Mouse (Mus musculus) right cerebral cortex, adult 18-20 months (tissue): ENCODE results near the gene Spns2.

ENCODE experiments used
- DNase-seq: peaks from one replicate; pipeline ENCODE4 v3.0.0; 2022; ENCODE audit warnings: mixed read lengths

Gene Spns2

GRCm38 (mm10) chr11:72489881-72490301, at the start of gene Spns2:
Spns2 (minus strand) TSS chr11:72489904.
- DNase-seq = peak; percentile 96

GRCm38 (mm10) chr11:72538811-72539210, 49.1 kb upstream of the Spns2 start:
- DNase-seq = no peak

GRCm38 (mm10) chr11:72538037-72538755, 48.5 kb upstream of the Spns2 start:
- no peak for DNase-seq

- no peak for DNase-seq
Observed at GRCm38 (mm10) chr11:72537503-72537902, 47.8 kb upstream of the Spns2 start.

- no peak for DNase-seq
Observed at GRCm38 (mm10) chr11:72535519-72535918, 45.8 kb upstream of the Spns2 start.

- DNase-seq = no peak
Observed at GRCm38 (mm10) chr11:72532890-72533289, 43.2 kb upstream of the Spns2 start.

GRCm38 (mm10) chr11:72531632-72532031, 41.9 kb upstream of the Spns2 start:
- no peak for DNase-seq

GRCm38 (mm10) chr11:72531144-72531543, 41.4 kb upstream of the Spns2 start:
- no peak for DNase-seq

- DNase-seq = no peak
Observed at GRCm38 (mm10) chr11:72526190-72526589, 36.5 kb upstream of the Spns2 start.

GRCm38 (mm10) chr11:72523711-72524110, 34.0 kb upstream of the Spns2 start:
- DNase-seq = no peak

GRCm38 (mm10) chr11:72522616-72523041, 32.9 kb upstream of the Spns2 start:
- peak; percentile 51 for DNase-seq

GRCm38 (mm10) chr11:72521598-72522541, 32.2 kb upstream of the Spns2 start:
- DNase-seq = no peak

GRCm38 (mm10) chr11:72519895-72520294, 30.2 kb upstream of the Spns2 start:
- no peak for DNase-seq

GRCm38 (mm10) chr11:72519189-72519588, 29.5 kb upstream of the Spns2 start:
- no peak for DNase-seq

GRCm38 (mm10) chr11:72518449-72518848, 28.7 kb upstream of the Spns2 start:
- DNase-seq = no peak

GRCm38 (mm10) chr11:72514967-72515366, 25.3 kb upstream of the Spns2 start:
- no peak for DNase-seq

- no peak for DNase-seq
Observed at GRCm38 (mm10) chr11:72508651-72509050, 18.9 kb upstream of the Spns2 start.

GRCm38 (mm10) chr11:72507651-72508050, 17.9 kb upstream of the Spns2 start:
- no peak for DNase-seq

- DNase-seq = no peak
Observed at GRCm38 (mm10) chr11:72504016-72504797, 14.5 kb upstream of the Spns2 start.

- DNase-seq = no peak
Observed at GRCm38 (mm10) chr11:72503501-72503921, 13.8 kb upstream of the Spns2 start.

GRCm38 (mm10) chr11:72502236-72502635, 12.5 kb upstream of the Spns2 start:
- DNase-seq = peak; percentile 54

- no peak for DNase-seq
Observed at GRCm38 (mm10) chr11:72501426-72502002, 11.8 kb upstream of the Spns2 start.

- DNase-seq = no peak
Observed at GRCm38 (mm10) chr11:72500139-72500538, 10.4 kb upstream of the Spns2 start.
